Mouse (Mus musculus) spleen, postnatal 14 days (tissue): ENCODE measurements around the gene Hoxa6.

Experiments
- DNase-seq, 2 experiments: peaks; one replicate each; pipeline ENCODE4 v3.0.0; 2021 to 2022; ENCODE audit warnings: low spot score in 2 of 2

Hoxa6 gene

GRCm38 (mm10) chr6:52202362-52203120 is 6.0 kb downstream of the Hoxa6 start:
- DNase-seq: no peak

GRCm38 (mm10) chr6:52201269-52201668 is 7.3 kb downstream of the Hoxa6 start:
- no peak for DNase-seq

- no peak for DNase-seq
These were observed 7.7 kb downstream of the Hoxa6 start for GRCm38 (mm10) chr6:52200751-52201250.

- DNase-seq: no peak
These were observed 8.3 kb downstream of the Hoxa6 start for GRCm38 (mm10) chr6:52200073-52200750.

- no peak for DNase-seq
These were observed 11.3 kb downstream of the Hoxa6 start for GRCm38 (mm10) chr6:52197271-52197670.

- no peak for DNase-seq
These were observed 11.7 kb downstream of the Hoxa6 start for GRCm38 (mm10) chr6:52196811-52197210.

GRCm38 (mm10) chr6:52194690-52195089 is 13.8 kb downstream of the Hoxa6 start:
- no peak for DNase-seq

GRCm38 (mm10) chr6:52191860-52192550 is 16.5 kb downstream of the Hoxa6 start:
- peak; percentile 56 to 73 for DNase-seq

GRCm38 (mm10) chr6:52190906-52191810 is 17.4 kb downstream of the Hoxa6 start, which contains the start of gene Hoxa4:
TSS of gene Hoxa4 (minus strand) at chr6:52191753.
- no peak for DNase-seq

- DNase-seq: no peak
These were observed 18.1 kb downstream of the Hoxa6 start for GRCm38 (mm10) chr6:52190410-52190809.

GRCm38 (mm10) chr6:52189909-52190308 is 18.6 kb downstream of the Hoxa6 start:
- no peak for DNase-seq

- DNase-seq: no peak
These were observed 19.3 kb downstream of the Hoxa6 start for GRCm38 (mm10) chr6:52189172-52189591.

GRCm38 (mm10) chr6:52186500-52186899 is 22.0 kb downstream of the Hoxa6 start:
- DNase-seq: no peak

- DNase-seq: no peak
These were observed 22.7 kb downstream of the Hoxa6 start for GRCm38 (mm10) chr6:52185834-52186233.

- DNase-seq: no peak
These were observed 23.3 kb downstream of the Hoxa6 start for GRCm38 (mm10) chr6:52185222-52185621.

GRCm38 (mm10) chr6:52184668-52185067 is 23.9 kb downstream of the Hoxa6 start:
- DNase-seq: no peak

GRCm38 (mm10) chr6:52183311-52184080 is 25.0 kb downstream of the Hoxa6 start:
- no peak for DNase-seq

GRCm38 (mm10) chr6:52182793-52183192 is 25.7 kb downstream of the Hoxa6 start:
- DNase-seq: no peak

GRCm38 (mm10) chr6:52182030-52182429 is 26.5 kb downstream of the Hoxa6 start:
- DNase-seq: no peak

GRCm38 (mm10) chr6:52180726-52181125 is 27.8 kb downstream of the Hoxa6 start:
- no peak for DNase-seq
